Mouse (Mus musculus): Measurements from ENCODE around the gene Cobll1.

Gene Cobll1

GRCm38 (mm10) chr2:65195233-65196010 is 43.8 kb downstream of the Cobll1 start:
- no peak for DNase-seq (ENCODE audit: low spot score)

- no peak for DNase-seq (ENCODE audit: low spot score)
Observed at GRCm38 (mm10) chr2:65193091-65193795, 46.0 kb downstream of the Cobll1 start.

- DNase-seq (ENCODE audit: low spot score), result no peak
Observed at GRCm38 (mm10) chr2:65191398-65191797, 47.8 kb downstream of the Cobll1 start.

- no peak for DNase-seq (ENCODE audit: low spot score)
Observed at GRCm38 (mm10) chr2:65189346-65189745, 49.9 kb downstream of the Cobll1 start.

GRCm38 (mm10) chr2:65188585-65188984 is 50.6 kb downstream of the Cobll1 start:
- no peak for DNase-seq (ENCODE audit: low spot score)

GRCm38 (mm10) chr2:65187652-65188051 is 51.6 kb downstream of the Cobll1 start:
- no peak for DNase-seq (ENCODE audit: low spot score)

- DNase-seq (ENCODE audit: low spot score), result no peak
Observed at GRCm38 (mm10) chr2:65187164-65187563, 52.0 kb downstream of the Cobll1 start.

- no peak for DNase-seq (ENCODE audit: low spot score)
Observed at GRCm38 (mm10) chr2:65182747-65183146, 56.5 kb downstream of the Cobll1 start.

- DNase-seq (ENCODE audit: low spot score), result no peak
Observed at GRCm38 (mm10) chr2:65181736-65182135, 57.5 kb downstream of the Cobll1 start.

- DNase-seq (ENCODE audit: low spot score), result no peak
Observed at GRCm38 (mm10) chr2:65181066-65181716, 58.0 kb downstream of the Cobll1 start.

GRCm38 (mm10) chr2:65175645-65176044 is 63.6 kb downstream of the Cobll1 start:
- no peak for DNase-seq (ENCODE audit: low spot score)

- DNase-seq (ENCODE audit: low spot score), result no peak
Observed at GRCm38 (mm10) chr2:65172071-65172470, 67.1 kb downstream of the Cobll1 start.

GRCm38 (mm10) chr2:65171516-65171915 is 67.7 kb downstream of the Cobll1 start:
- DNase-seq (ENCODE audit: low spot score), result no peak

GRCm38 (mm10) chr2:65170693-65171456 is 68.3 kb downstream of the Cobll1 start:
- DNase-seq (ENCODE audit: low spot score), result no peak

GRCm38 (mm10) chr2:65170256-65170655 is 68.9 kb downstream of the Cobll1 start:
- no peak for DNase-seq (ENCODE audit: low spot score)

- no peak for DNase-seq (ENCODE audit: low spot score)
Observed at GRCm38 (mm10) chr2:65163990-65164389, 75.2 kb downstream of the Cobll1 start.

GRCm38 (mm10) chr2:65162625-65163024 is 76.6 kb downstream of the Cobll1 start:
- no peak for DNase-seq (ENCODE audit: low spot score)

- DNase-seq (ENCODE audit: low spot score), result no peak
Observed at GRCm38 (mm10) chr2:65161715-65162114, 77.5 kb downstream of the Cobll1 start.

- no peak for DNase-seq (ENCODE audit: low spot score)
Observed at GRCm38 (mm10) chr2:65157981-65158651, 81.1 kb downstream of the Cobll1 start.

- DNase-seq (ENCODE audit: low spot score), result no peak
Observed at GRCm38 (mm10) chr2:65157325-65157724, 81.9 kb downstream of the Cobll1 start.

- no peak for DNase-seq (ENCODE audit: low spot score)
Observed at GRCm38 (mm10) chr2:65148928-65149327, 90.3 kb downstream of the Cobll1 start.

GRCm38 (mm10) chr2:65147431-65147830 is 91.8 kb downstream of the Cobll1 start:
- DNase-seq (ENCODE audit: low spot score), result no peak

Data from left cerebral cortex, adult 11 months (tissue).